Mouse (Mus musculus): Measurements from ENCODE around the gene Acaca. TPM values are rescaled to one million over a fixed set of nuclear protein-coding genes. Genes with fewer than 3 reads are reported as not detected.
"Not testable (repeated sequence)": the region's sequence is repeated elsewhere in the genome, so short reads cannot be mapped to it uniquely, and the experiment has no call there.

Gene Acaca
- polyA plus RNA-seq, 1 experiment = 29.9 TPM

- Histone ChIP-seq H3ac (ENCODE audit: control insufficient read depth, insufficient read length, low read depth) (no peak overlapping the region), H3K4me3 (ENCODE audit: insufficient read depth, poor library complexity, severe bottlenecking) (no peak overlapping the region), H3K36me3 (ENCODE audit: control insufficient read depth, insufficient read depth) (peaks cover 33% of the 10 kb centered on the region), H3K27me3 (ENCODE audit: control insufficient read depth, insufficient read depth, insufficient read length) (no peaks in the 10 kb centered on the region), H3K79me3 (ENCODE audit: low read depth) (no peaks in the 10 kb centered on the region), H3K79me2 (ENCODE audit: control insufficient read depth, insufficient read depth) (no peaks in the 10 kb centered on the region)
- TF ChIP-seq USF1 (IDR thresholded peaks at IDR 0.05; ENCODE audit: low read depth) (no peak), CTCF (IDR thresholded peaks at IDR 0.05; ENCODE audit: control insufficient read depth, insufficient read depth, insufficient read length) (no peak), CEBPB (IDR thresholded peaks at IDR 0.05; ENCODE audit: low read depth) (no peak), MAX (IDR thresholded peaks at IDR 0.05) (no peak), FOSL1 (IDR thresholded peaks at IDR 0.05; ENCODE audit: insufficient read depth, low read length, poor library complexity, severe bottlenecking) (no peak), MYOG (IDR thresholded peaks at IDR 0.05; ENCODE audit: control insufficient read depth, extremely low read depth, insufficient read length) (no peak), MYOD1 (IDR thresholded peaks at IDR 0.05; ENCODE audit: control insufficient read depth, insufficient read length, low read depth) (no peak)
Measured at GRCm38 (mm10) chr11:84391126-84391525, 261.7 kb downstream of the Acaca start.

- H3K4me3 ChIP-seq (ENCODE audit: insufficient read depth, poor library complexity, severe bottlenecking); H3K79me3 ChIP-seq (ENCODE audit: low read depth); H3ac ChIP-seq (ENCODE audit: control insufficient read depth, insufficient read length, low read depth); H3K79me2 ChIP-seq (ENCODE audit: control insufficient read depth, insufficient read depth); H3K27me3 ChIP-seq (ENCODE audit: control insufficient read depth, insufficient read depth, insufficient read length): not testable (repeated sequence)
- peaks cover 40% of the 10 kb centered on the region for H3K36me3 ChIP-seq (ENCODE audit: control insufficient read depth, insufficient read depth)
Measured at GRCm38 (mm10) chr11:84392066-84392465, 262.6 kb downstream of the Acaca start.

GRCm38 (mm10) chr11:84393571-84393970 is 264.1 kb downstream of the Acaca start:
- Histone ChIP-seq H3K79me2 (ENCODE audit: control insufficient read depth, insufficient read depth) (no peaks in the 10 kb centered on the region), H3K36me3 (ENCODE audit: control insufficient read depth, insufficient read depth) (peaks cover 45% of the 10 kb centered on the region), H3K4me3 (ENCODE audit: insufficient read depth, poor library complexity, severe bottlenecking) (no peak overlapping the region), H3K27me3 (ENCODE audit: control insufficient read depth, insufficient read depth, insufficient read length) (no peaks in the 10 kb centered on the region), H3ac (ENCODE audit: control insufficient read depth, insufficient read length, low read depth) (no peak overlapping the region), H3K79me3 (ENCODE audit: low read depth) (no peaks in the 10 kb centered on the region)
- TF ChIP-seq MYOD1 (IDR thresholded peaks at IDR 0.05; ENCODE audit: control insufficient read depth, insufficient read length, low read depth) (no peak), MYOG (IDR thresholded peaks at IDR 0.05; ENCODE audit: control insufficient read depth, extremely low read depth, insufficient read length) (no peak), FOSL1 (IDR thresholded peaks at IDR 0.05; ENCODE audit: insufficient read depth, low read length, poor library complexity, severe bottlenecking) (no peak), MAX (IDR thresholded peaks at IDR 0.05) (no peak), USF1 (IDR thresholded peaks at IDR 0.05; ENCODE audit: low read depth) (no peak), CTCF (IDR thresholded peaks at IDR 0.05; ENCODE audit: control insufficient read depth, insufficient read depth, insufficient read length) (no peak), CEBPB (IDR thresholded peaks at IDR 0.05; ENCODE audit: low read depth) (no peak)

- Histone ChIP-seq H3K79me3 (ENCODE audit: low read depth) (no peaks in the 10 kb centered on the region), H3ac (ENCODE audit: control insufficient read depth, insufficient read length, low read depth) (no peak overlapping the region), H3K79me2 (ENCODE audit: control insufficient read depth, insufficient read depth) (no peaks in the 10 kb centered on the region), H3K4me3 (ENCODE audit: insufficient read depth, poor library complexity, severe bottlenecking) (no peak overlapping the region), H3K36me3 (ENCODE audit: control insufficient read depth, insufficient read depth) (peaks cover 41% of the 10 kb centered on the region), H3K27me3 (ENCODE audit: control insufficient read depth, insufficient read depth, insufficient read length) (no peaks in the 10 kb centered on the region)
- TF ChIP-seq USF1 (IDR thresholded peaks at IDR 0.05; ENCODE audit: low read depth) = no peak
- TF ChIP-seq MYOG (IDR thresholded peaks at IDR 0.05; ENCODE audit: control insufficient read depth, extremely low read depth, insufficient read length) = no peak
- no peak for TF ChIP-seq CTCF (IDR thresholded peaks at IDR 0.05; ENCODE audit: control insufficient read depth, insufficient read depth, insufficient read length)
- TF ChIP-seq CEBPB (IDR thresholded peaks at IDR 0.05; ENCODE audit: low read depth) = no peak
- no peak for TF ChIP-seq FOSL1 (IDR thresholded peaks at IDR 0.05; ENCODE audit: insufficient read depth, low read length, poor library complexity, severe bottlenecking)
- TF ChIP-seq MYOD1 (IDR thresholded peaks at IDR 0.05; ENCODE audit: control insufficient read depth, insufficient read length, low read depth) = no peak
- no peak for TF ChIP-seq MAX (IDR thresholded peaks at IDR 0.05)
Measured at GRCm38 (mm10) chr11:84395010-84395409, 265.5 kb downstream of the Acaca start.

- Histone ChIP-seq H3ac (ENCODE audit: control insufficient read depth, insufficient read length, low read depth) (no peak overlapping the region), H3K4me3 (ENCODE audit: insufficient read depth, poor library complexity, severe bottlenecking) (no peak overlapping the region), H3K36me3 (ENCODE audit: control insufficient read depth, insufficient read depth) (no peaks in the 10 kb centered on the region), H3K27me3 (ENCODE audit: control insufficient read depth, insufficient read depth, insufficient read length) (no peaks in the 10 kb centered on the region), H3K79me3 (ENCODE audit: low read depth) (no peaks in the 10 kb centered on the region), H3K79me2 (ENCODE audit: control insufficient read depth, insufficient read depth) (no peaks in the 10 kb centered on the region)
- TF ChIP-seq MYOG (IDR thresholded peaks at IDR 0.05; ENCODE audit: control insufficient read depth, extremely low read depth, insufficient read length) (no peak), CTCF (IDR thresholded peaks at IDR 0.05; ENCODE audit: control insufficient read depth, insufficient read depth, insufficient read length) (no peak), USF1 (IDR thresholded peaks at IDR 0.05; ENCODE audit: low read depth) (no peak), CEBPB (IDR thresholded peaks at IDR 0.05; ENCODE audit: low read depth) (no peak), MAX (IDR thresholded peaks at IDR 0.05) (no peak), FOSL1 (IDR thresholded peaks at IDR 0.05; ENCODE audit: insufficient read depth, low read length, poor library complexity, severe bottlenecking) (no peak), MYOD1 (IDR thresholded peaks at IDR 0.05; ENCODE audit: control insufficient read depth, insufficient read length, low read depth) (no peak)
Measured at GRCm38 (mm10) chr11:84406733-84407132, 277.3 kb downstream of the Acaca start.

- TF ChIP-seq MYOG (IDR thresholded peaks at IDR 0.05; ENCODE audit: control insufficient read depth, extremely low read depth, insufficient read length) = no peak
- TF ChIP-seq MYOD1 (IDR thresholded peaks at IDR 0.05; ENCODE audit: control insufficient read depth, insufficient read length, low read depth) = no peak
- no peak for TF ChIP-seq CEBPB (IDR thresholded peaks at IDR 0.05; ENCODE audit: low read depth)
- no peak for TF ChIP-seq MAX (IDR thresholded peaks at IDR 0.05)
- TF ChIP-seq FOSL1 (IDR thresholded peaks at IDR 0.05; ENCODE audit: insufficient read depth, low read length, poor library complexity, severe bottlenecking) = no peak
- no peak for TF ChIP-seq USF1 (IDR thresholded peaks at IDR 0.05; ENCODE audit: low read depth)
- TF ChIP-seq CTCF (IDR thresholded peaks at IDR 0.05; ENCODE audit: control insufficient read depth, insufficient read depth, insufficient read length) = no peak
- H3K79me3 ChIP-seq (ENCODE audit: low read depth) = no peaks in the 10 kb centered on the region
- H3K27me3 ChIP-seq (ENCODE audit: control insufficient read depth, insufficient read depth, insufficient read length) = no peaks in the 10 kb centered on the region
- H3K4me3 ChIP-seq (ENCODE audit: insufficient read depth, poor library complexity, severe bottlenecking) = no peak overlapping the region
- no peak overlapping the region for H3ac ChIP-seq (ENCODE audit: control insufficient read depth, insufficient read length, low read depth)
- no peaks in the 10 kb centered on the region for H3K36me3 ChIP-seq (ENCODE audit: control insufficient read depth, insufficient read depth)
- H3K79me2 ChIP-seq (ENCODE audit: control insufficient read depth, insufficient read depth) = no peaks in the 10 kb centered on the region
Measured at GRCm38 (mm10) chr11:84410383-84410782, 280.9 kb downstream of the Acaca start.
